Mouse (Mus musculus): ENCODE data around the gene 4930402H24Rik.

The 4930402H24Rik gene

GRCm38 (mm10) chr2:130664102-130664701 lies 242.0 kb downstream of the 4930402H24Rik start, which contains the start of gene Ddrgk1:
TSS of gene Ddrgk1 (minus strand) at chr2:130664659.
- CTCF ChIA-PET: no interaction called here

DNA sequence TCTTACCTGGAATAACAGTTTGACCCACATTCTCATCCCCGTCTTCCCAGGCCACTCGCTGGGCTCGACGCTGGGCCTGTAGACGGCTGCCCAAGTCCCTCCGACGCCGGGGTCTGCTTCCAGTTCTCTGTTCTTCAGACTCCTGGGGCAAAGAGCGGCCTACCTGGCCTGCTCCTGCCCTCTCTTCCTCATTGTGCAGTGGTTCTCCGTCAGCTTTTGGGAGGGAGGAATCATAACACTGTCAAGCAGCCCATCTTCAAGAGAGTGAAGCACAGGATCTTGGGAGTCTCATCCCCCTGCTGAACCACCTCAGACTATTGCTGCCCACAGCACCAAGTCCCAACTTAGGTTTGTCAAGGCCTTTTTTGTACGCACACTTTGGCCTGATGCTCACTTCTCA lies 242.9 kb downstream of the 4930402H24Rik start:
- CTCF ChIA-PET: no interaction called here

DNA sequence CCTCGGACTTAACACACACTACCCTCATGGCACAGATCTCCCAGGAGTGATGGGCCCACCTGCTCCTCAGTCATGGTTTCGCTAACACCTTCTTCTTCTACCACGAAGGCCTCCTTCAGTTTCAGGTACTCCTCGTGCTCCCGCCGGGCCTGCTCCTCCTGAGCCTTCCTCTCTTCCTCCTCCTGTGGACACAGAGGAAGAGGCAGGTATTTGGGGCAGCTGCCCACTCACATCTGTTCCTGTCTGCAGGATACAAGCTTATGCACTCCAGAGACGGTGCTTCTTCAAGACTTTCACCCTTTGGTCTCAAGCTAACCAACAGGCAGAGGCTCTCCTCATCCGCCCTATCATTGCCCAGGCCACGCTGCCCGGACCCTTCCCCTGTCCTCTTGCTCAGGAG lies 247.7 kb downstream of the 4930402H24Rik start:
- CTCF ChIA-PET: no interaction called here

DNA sequence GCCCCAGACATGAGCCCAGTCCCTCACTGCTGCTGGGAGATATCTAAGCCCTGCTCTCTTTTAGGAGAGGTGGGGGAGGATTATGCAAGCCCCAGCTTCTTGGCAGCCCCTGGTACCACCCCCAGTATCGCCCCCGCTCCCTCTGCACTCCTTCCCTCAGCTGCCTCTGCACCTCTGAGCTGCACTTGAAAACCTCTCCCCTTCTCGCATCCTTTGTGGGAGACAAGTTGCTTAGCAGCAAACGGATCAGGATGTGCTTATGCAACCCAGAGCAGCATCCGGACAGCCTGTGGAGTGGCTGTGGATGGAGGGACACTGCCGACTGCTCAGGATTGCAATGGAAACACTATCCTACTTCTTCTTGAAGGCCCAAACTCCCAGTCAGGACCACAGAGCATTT lies 248.7 kb downstream of the 4930402H24Rik start:
- CTCF ChIA-PET: no interaction called here

DNA sequence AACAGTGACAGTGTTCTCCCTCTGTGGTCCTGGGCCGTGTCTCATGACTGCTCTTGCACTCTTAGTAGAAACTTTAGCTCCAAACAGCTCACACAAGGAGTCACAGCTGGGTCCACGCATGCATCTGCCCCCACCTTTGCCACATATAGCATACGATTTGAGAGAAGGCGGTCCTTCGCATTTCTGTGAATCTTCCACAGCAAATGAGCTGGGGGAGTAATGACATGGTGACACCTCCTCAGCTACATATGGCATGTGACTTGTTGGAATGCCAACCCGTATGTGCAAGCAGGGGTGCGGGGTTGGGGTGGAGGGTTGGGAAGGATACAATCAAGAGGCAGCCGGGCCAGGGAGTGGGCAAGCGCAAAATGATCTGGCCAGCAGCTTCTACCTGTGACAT lies 249.7 kb downstream of the 4930402H24Rik start:
- CTCF ChIA-PET: interaction anchor here (0.6 kb wide), 1 partner anchor 12 kb away, joined by 11 read pairs; no protein-coding TSS in a partner anchor
